Mouse (Mus musculus): ENCODE data around the gene Cd2bp2. TPM values are rescaled to one million over a fixed set of nuclear protein-coding genes. Genes with fewer than 3 reads are reported as not detected.
"Not testable (repeated sequence)": the region's sequence is repeated elsewhere in the genome, so short reads cannot be mapped to it uniquely, and the experiment has no call there.

The Cd2bp2 gene
- polyA plus RNA-seq, 1 experiment from 2014 or later = 88.0 TPM

- H3K27me3 ChIP-seq (ENCODE audit: control insufficient read depth, insufficient read depth, low read length) = no peaks in the 10 kb centered on the region
- WGBS = 73% methylated on average over 10 of the region's 10 CpGs
- no peak overlapping the region for H3K27ac ChIP-seq (ENCODE audit: low read depth, low read length)
- no peak overlapping the region for H3K4me3 ChIP-seq (ENCODE audit: low read depth, low read length)
- no peak overlapping the region for H3K4me2 ChIP-seq
- H3K9me3 ChIP-seq (ENCODE audit: control insufficient read depth, low read length) = no peaks in the 10 kb centered on the region
- H3K4me1 ChIP-seq (ENCODE audit: control insufficient read depth, insufficient read depth, low read length) = no peaks in the 10 kb centered on the region
- DNase-seq (ENCODE audit: low spot score, missing footprints) = no peak
- peaks cover 8% of the 10 kb centered on the region for H3K36me3 ChIP-seq (ENCODE audit: control insufficient read depth, insufficient read depth, low read length)
- ATAC-seq (ENCODE audit: low FRiP score) = no peak
- no peak overlapping the region for H3K9ac ChIP-seq (ENCODE audit: low read length)
These were observed 8.5 kb downstream of the Cd2bp2 start for GRCm38 (mm10) chr7:127187351-127187750.

GRCm38 (mm10) chr7:127185601-127186000 is 10.2 kb downstream of the Cd2bp2 start:
- no peaks in the 10 kb centered on the region for H3K4me1 ChIP-seq (ENCODE audit: control insufficient read depth, insufficient read depth, low read length)
- no peak for ATAC-seq (ENCODE audit: low FRiP score)

DNA sequence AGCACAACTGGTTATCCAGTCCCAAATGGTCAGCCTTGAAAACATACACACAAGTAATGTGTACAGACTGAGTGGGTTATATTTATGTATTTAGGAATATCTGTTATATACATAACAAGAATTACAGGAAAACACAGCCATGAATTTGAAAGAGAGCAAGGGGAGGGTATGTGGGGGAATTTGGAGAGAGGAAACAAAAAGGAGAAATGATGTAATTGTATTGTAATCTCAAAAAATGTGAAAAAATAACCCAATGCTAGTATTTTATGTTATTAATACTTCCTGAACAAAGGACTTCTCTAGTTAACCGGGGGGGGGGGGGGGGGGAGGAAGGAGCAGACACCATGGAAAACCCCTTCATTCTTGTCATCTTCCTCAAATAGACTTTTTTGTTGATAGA is 11.1 kb downstream of the Cd2bp2 start:
- H3K36me3 ChIP-seq (ENCODE audit: control insufficient read depth, insufficient read depth, low read length) = no peaks in the 10 kb centered on the region
- no peak overlapping the region for H3K9ac ChIP-seq (ENCODE audit: low read length)
- H3K4me1 ChIP-seq (ENCODE audit: control insufficient read depth, insufficient read depth, low read length) = no peaks in the 10 kb centered on the region
- H3K4me2 ChIP-seq = no peak overlapping the region
- no peak for ATAC-seq (ENCODE audit: low FRiP score)
- DNase-seq (ENCODE audit: low spot score, missing footprints) = no peak
- no CpG with 5 or more reads among the region's 1 CpGs for WGBS
- H3K27ac ChIP-seq (ENCODE audit: low read depth, low read length) = no peak overlapping the region
- no peaks in the 10 kb centered on the region for H3K9me3 ChIP-seq (ENCODE audit: control insufficient read depth, low read length)
- no peak overlapping the region for H3K4me3 ChIP-seq (ENCODE audit: low read depth, low read length)
- no peaks in the 10 kb centered on the region for H3K27me3 ChIP-seq (ENCODE audit: control insufficient read depth, insufficient read depth, low read length)

More at GRCm38 (mm10) chr7:127185601-127186000, 10.2 kb downstream of the Cd2bp2 start:
- H3K4me3 ChIP-seq (ENCODE audit: low read depth, low read length) = no peak overlapping the region
- DNase-seq (ENCODE audit: low spot score, missing footprints) = no peak
- H3K9ac ChIP-seq (ENCODE audit: low read length) = no peak overlapping the region
- H3K9me3 ChIP-seq (ENCODE audit: control insufficient read depth, low read length) = no peaks in the 10 kb centered on the region
- no peaks in the 10 kb centered on the region for H3K27me3 ChIP-seq (ENCODE audit: control insufficient read depth, insufficient read depth, low read length)
- H3K36me3 ChIP-seq (ENCODE audit: control insufficient read depth, insufficient read depth, low read length) = no peaks in the 10 kb centered on the region
- WGBS = 74% methylated on average over 3 of the region's 3 CpGs
- no peak overlapping the region for H3K4me2 ChIP-seq
- no peak overlapping the region for H3K27ac ChIP-seq (ENCODE audit: low read depth, low read length)

- ATAC-seq (ENCODE audit: low FRiP score) = no peak
- H3K27ac ChIP-seq (ENCODE audit: low read depth, low read length) = no peak overlapping the region
- H3K4me2 ChIP-seq = no peak overlapping the region
- no peaks in the 10 kb centered on the region for H3K9me3 ChIP-seq (ENCODE audit: control insufficient read depth, low read length)
- DNase-seq (ENCODE audit: low spot score, missing footprints) = no peak
- no peaks in the 10 kb centered on the region for H3K4me1 ChIP-seq (ENCODE audit: control insufficient read depth, insufficient read depth, low read length)
- H3K36me3 ChIP-seq (ENCODE audit: control insufficient read depth, insufficient read depth, low read length) = no peaks in the 10 kb centered on the region
- H3K27me3 ChIP-seq (ENCODE audit: control insufficient read depth, insufficient read depth, low read length) = no peaks in the 10 kb centered on the region
- no peak overlapping the region for H3K4me3 ChIP-seq (ENCODE audit: low read depth, low read length)
- WGBS = 82% methylated on average over 6 of the region's 6 CpGs
- no peak overlapping the region for H3K9ac ChIP-seq (ENCODE audit: low read length)
These were observed 12.0 kb downstream of the Cd2bp2 start for GRCm38 (mm10) chr7:127183828-127184227.

DNA sequence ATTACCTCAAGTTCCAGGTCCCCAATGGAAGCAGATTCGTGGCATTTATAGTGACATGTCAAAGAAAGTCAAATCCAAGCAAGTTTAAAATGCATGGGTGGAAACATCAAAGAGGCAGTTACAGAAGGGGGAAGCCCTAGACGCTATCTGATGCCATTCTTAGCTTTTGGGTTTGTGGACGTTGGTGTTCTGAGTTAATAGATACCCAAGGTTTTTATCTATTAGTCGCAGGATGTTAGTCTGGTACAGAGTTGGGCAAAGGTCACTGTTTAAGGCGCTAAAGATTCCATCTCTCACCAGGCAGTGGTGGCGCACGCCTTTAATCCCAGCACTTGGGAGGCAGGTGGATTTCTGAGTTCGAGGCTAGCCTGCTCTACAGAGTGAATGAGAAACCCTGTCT is 12.5 kb downstream of the Cd2bp2 start:
- no peak overlapping the region for H3K4me3 ChIP-seq (ENCODE audit: low read depth, low read length)
- no peak for DNase-seq (ENCODE audit: low spot score, missing footprints)
- no peaks in the 10 kb centered on the region for H3K4me1 ChIP-seq (ENCODE audit: control insufficient read depth, insufficient read depth, low read length)
- WGBS = 79% methylated on average over 8 of the region's 8 CpGs
- H3K9me3 ChIP-seq (ENCODE audit: control insufficient read depth, low read length) = no peaks in the 10 kb centered on the region
- no peaks in the 10 kb centered on the region for H3K27me3 ChIP-seq (ENCODE audit: control insufficient read depth, insufficient read depth, low read length)
- no peak overlapping the region for H3K4me2 ChIP-seq
- no peak overlapping the region for H3K9ac ChIP-seq (ENCODE audit: low read length)
- no peak for ATAC-seq (ENCODE audit: low FRiP score)
- H3K27ac ChIP-seq (ENCODE audit: low read depth, low read length) = no peak overlapping the region
- H3K36me3 ChIP-seq (ENCODE audit: control insufficient read depth, insufficient read depth, low read length) = no peaks in the 10 kb centered on the region

GRCm38 (mm10) chr7:127181724-127182123 is 14.1 kb downstream of the Cd2bp2 start:
- H3K4me1 ChIP-seq (ENCODE audit: control insufficient read depth, insufficient read depth, low read length); H3K27me3 ChIP-seq (ENCODE audit: control insufficient read depth, insufficient read depth, low read length); H3K9me3 ChIP-seq (ENCODE audit: control insufficient read depth, low read length); H3K27ac ChIP-seq (ENCODE audit: low read depth, low read length); ATAC-seq (ENCODE audit: low FRiP score); H3K9ac ChIP-seq (ENCODE audit: low read length); H3K4me2 ChIP-seq; H3K4me3 ChIP-seq (ENCODE audit: low read depth, low read length); H3K36me3 ChIP-seq (ENCODE audit: control insufficient read depth, insufficient read depth, low read length): not testable (repeated sequence)
- WGBS = 33% methylated on average over 3 of the region's 3 CpGs
- peak; percentile 75 for DNase-seq (ENCODE audit: low spot score, missing footprints)

GRCm38 (mm10) chr7:127180783-127181182 is 15.1 kb downstream of the Cd2bp2 start:
- no peaks in the 10 kb centered on the region for H3K9me3 ChIP-seq (ENCODE audit: control insufficient read depth, low read length)
- no peak overlapping the region for H3K27ac ChIP-seq (ENCODE audit: low read depth, low read length)
- DNase-seq (ENCODE audit: low spot score, missing footprints) (no peak), ATAC-seq (ENCODE audit: low FRiP score) (no peak)
- H3K4me1 ChIP-seq (ENCODE audit: control insufficient read depth, insufficient read depth, low read length) = no peaks in the 10 kb centered on the region
- no peak overlapping the region for H3K4me3 ChIP-seq (ENCODE audit: low read depth, low read length)
- H3K9ac ChIP-seq (ENCODE audit: low read length) = no peak overlapping the region
- H3K36me3 ChIP-seq (ENCODE audit: control insufficient read depth, insufficient read depth, low read length) = no peaks in the 10 kb centered on the region
- no peak overlapping the region for H3K4me2 ChIP-seq
- WGBS = 77% methylated on average over 2 of the region's 2 CpGs
- no peaks in the 10 kb centered on the region for H3K27me3 ChIP-seq (ENCODE audit: control insufficient read depth, insufficient read depth, low read length)

- Histone ChIP-seq H3K27me3 (ENCODE audit: control insufficient read depth, insufficient read depth, low read length) (no peaks in the 10 kb centered on the region), H3K36me3 (ENCODE audit: control insufficient read depth, insufficient read depth, low read length) (no peaks in the 10 kb centered on the region)
These were observed 18.9 kb downstream of the Cd2bp2 start for GRCm38 (mm10) chr7:127176937-127177336.

DNA sequence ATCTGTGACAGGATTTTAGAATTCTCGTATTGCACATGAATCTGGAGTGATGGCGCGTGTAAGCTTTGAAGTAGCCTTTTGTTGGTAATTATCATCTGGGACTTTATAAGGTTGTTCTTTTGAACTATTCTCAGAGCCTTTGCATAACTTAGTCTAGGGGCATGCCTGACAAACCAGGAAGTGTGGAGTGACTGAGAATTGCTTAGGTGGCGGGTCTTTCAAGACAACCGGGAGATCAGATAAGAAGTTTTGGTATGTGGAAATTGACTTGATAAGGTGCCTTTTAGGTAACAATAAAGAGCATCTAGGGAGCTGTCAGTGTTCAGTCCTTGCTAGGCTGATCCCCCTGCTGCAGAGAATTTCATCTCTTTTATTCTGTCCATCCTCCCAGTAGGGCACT is 29.3 kb downstream of the Cd2bp2 start:
- Histone ChIP-seq H3K4me1 (ENCODE audit: control insufficient read depth, insufficient read depth, low read length) (no peaks in the 10 kb centered on the region), H3K4me2 (no peak overlapping the region), H3K9ac (ENCODE audit: low read length) (no peak overlapping the region), H3K4me3 (ENCODE audit: low read depth, low read length) (no peak overlapping the region), H3K36me3 (ENCODE audit: control insufficient read depth, insufficient read depth, low read length) (no peaks in the 10 kb centered on the region), H3K27me3 (ENCODE audit: control insufficient read depth, insufficient read depth, low read length) (no peaks in the 10 kb centered on the region), H3K27ac (ENCODE audit: low read depth, low read length) (no peak overlapping the region), H3K9me3 (ENCODE audit: control insufficient read depth, low read length) (no peaks in the 10 kb centered on the region)
- no peak for ATAC-seq (ENCODE audit: low FRiP score)
- no peak for DNase-seq (ENCODE audit: low spot score, missing footprints)
- 92% methylated on average over 5 of the region's 5 CpGs for WGBS

More at GRCm38 (mm10) chr7:127176937-127177336, 18.9 kb downstream of the Cd2bp2 start:
- Histone ChIP-seq H3K27ac (ENCODE audit: low read depth, low read length) (no peak overlapping the region), H3K9me3 (ENCODE audit: control insufficient read depth, low read length) (no peaks in the 10 kb centered on the region), H3K4me2 (no peak overlapping the region), H3K4me1 (ENCODE audit: control insufficient read depth, insufficient read depth, low read length) (no peaks in the 10 kb centered on the region), H3K4me3 (ENCODE audit: low read depth, low read length) (no peak overlapping the region), H3K9ac (ENCODE audit: low read length) (no peak overlapping the region)
- DNase-seq (ENCODE audit: low spot score, missing footprints) (no peak), ATAC-seq (ENCODE audit: low FRiP score) (no peak)
- WGBS = 75% methylated on average over 4 of the region's 4 CpGs

All from midbrain, embryonic 11.5 days (tissue).